Mouse (Mus musculus) bone marrow, adult 2 months (tissue): Measurements from ENCODE around the gene Fam160a1.

ENCODE experiments used
- CTCF ChIP-seq: fragments of 200-500 bp; IDR thresholded peaks from 2 replicates; pipeline ENCODE4 v1.5.1; 2011; ENCODE audit warnings: low read length, control low read depth; ENCODE audit not compliant: control insufficient read depth, insufficient read depth
- POLR2A ChIP-seq: fragments of 200-500 bp; IDR thresholded peaks from 2 replicates; pipeline ENCODE4 v1.6.1; 2011; ENCODE audit warnings: low read depth, mild to moderate bottlenecking, control low read depth, low read length, borderline replicate concordance; ENCODE audit not compliant: control insufficient read depth

GRCm38 (mm10) chr3:85780906-85781305 is 36.2 kb downstream of the Fam160a1 start:
- TF ChIP-seq POLR2A (no peak), CTCF (no peak)
